Mouse (Mus musculus): ENCODE results near the gene Paqr4.

Paqr4 gene

GRCm38 (mm10) chr17:23740598-23741021, at the start of gene Paqr4:
Gene Paqr4 (minus strand): TSS chr17:23740867.
- TF ChIP-seq GATA4 (IDR thresholded peaks at IDR 0.05; ENCODE audit: insufficient replicate concordance, low read length), result no peak

GRCm38 (mm10) chr17:23789749-23790268, 49.1 kb upstream of the Paqr4 start:
- TF ChIP-seq GATA4 (IDR thresholded peaks at IDR 0.05; ENCODE audit: insufficient replicate concordance, low read length), result no peak

GRCm38 (mm10) chr17:23788973-23789372, 48.3 kb upstream of the Paqr4 start:
- TF ChIP-seq GATA4 (IDR thresholded peaks at IDR 0.05; ENCODE audit: insufficient replicate concordance, low read length), result no peak

- no peak for TF ChIP-seq GATA4 (IDR thresholded peaks at IDR 0.05; ENCODE audit: insufficient replicate concordance, low read length)
Measured at GRCm38 (mm10) chr17:23786510-23786931, 45.9 kb upstream of the Paqr4 start.

- TF ChIP-seq GATA4 (IDR thresholded peaks at IDR 0.05; ENCODE audit: insufficient replicate concordance, low read length), result no peak
Measured at GRCm38 (mm10) chr17:23785561-23786471, 45.1 kb upstream of the Paqr4 start, which contains the start of gene Flywch2. Gene Flywch2 (minus strand): TSS chr17:23786081.

GRCm38 (mm10) chr17:23783352-23783751, 42.7 kb upstream of the Paqr4 start:
- no peak for TF ChIP-seq GATA4 (IDR thresholded peaks at IDR 0.05; ENCODE audit: insufficient replicate concordance, low read length)

GRCm38 (mm10) chr17:23778447-23778846, 37.8 kb upstream of the Paqr4 start:
- TF ChIP-seq GATA4 (IDR thresholded peaks at IDR 0.05; ENCODE audit: insufficient replicate concordance, low read length), result no peak

GRCm38 (mm10) chr17:23777141-23777540, 36.5 kb upstream of the Paqr4 start:
- no peak for TF ChIP-seq GATA4 (IDR thresholded peaks at IDR 0.05; ENCODE audit: insufficient replicate concordance, low read length)

- no peak for TF ChIP-seq GATA4 (IDR thresholded peaks at IDR 0.05; ENCODE audit: insufficient replicate concordance, low read length)
Measured at GRCm38 (mm10) chr17:23776216-23776615, 35.5 kb upstream of the Paqr4 start.

GRCm38 (mm10) chr17:23774090-23774489, 33.4 kb upstream of the Paqr4 start:
- no peak for TF ChIP-seq GATA4 (IDR thresholded peaks at IDR 0.05; ENCODE audit: insufficient replicate concordance, low read length)

- no peak for TF ChIP-seq GATA4 (IDR thresholded peaks at IDR 0.05; ENCODE audit: insufficient replicate concordance, low read length)
Measured at GRCm38 (mm10) chr17:23773676-23774075, 33.0 kb upstream of the Paqr4 start.

GRCm38 (mm10) chr17:23771284-23772218, 30.9 kb upstream of the Paqr4 start, which contains the start of gene Flywch1:
Gene Flywch1 (minus strand): TSS chr17:23771602.
- no peak; the same call in 1 of the 2 replicates for TF ChIP-seq GATA4 (IDR thresholded peaks at IDR 0.05; ENCODE audit: insufficient replicate concordance, low read length)

GRCm38 (mm10) chr17:23770896-23771283, 30.2 kb upstream of the Paqr4 start:
- no peak for TF ChIP-seq GATA4 (IDR thresholded peaks at IDR 0.05; ENCODE audit: insufficient replicate concordance, low read length)

- no peak for TF ChIP-seq GATA4 (IDR thresholded peaks at IDR 0.05; ENCODE audit: insufficient replicate concordance, low read length)
Measured at GRCm38 (mm10) chr17:23770493-23770892, 29.8 kb upstream of the Paqr4 start.

- no peak for TF ChIP-seq GATA4 (IDR thresholded peaks at IDR 0.05; ENCODE audit: insufficient replicate concordance, low read length)
Measured at GRCm38 (mm10) chr17:23762976-23763375, 22.3 kb upstream of the Paqr4 start.
